Mouse (Mus musculus): ENCODE results near the gene Cmah. TPM values are rescaled to one million over a fixed set of nuclear protein-coding genes. Genes with fewer than 3 reads are reported as not detected.
"Not testable (repeated sequence)": the region's sequence is repeated elsewhere in the genome, so short reads cannot be mapped to it uniquely, and the experiment has no call there.

The Cmah gene
- total RNA-seq, 2 experiments from 2014 or later: 6.8 to 6.9 TPM

DNA sequence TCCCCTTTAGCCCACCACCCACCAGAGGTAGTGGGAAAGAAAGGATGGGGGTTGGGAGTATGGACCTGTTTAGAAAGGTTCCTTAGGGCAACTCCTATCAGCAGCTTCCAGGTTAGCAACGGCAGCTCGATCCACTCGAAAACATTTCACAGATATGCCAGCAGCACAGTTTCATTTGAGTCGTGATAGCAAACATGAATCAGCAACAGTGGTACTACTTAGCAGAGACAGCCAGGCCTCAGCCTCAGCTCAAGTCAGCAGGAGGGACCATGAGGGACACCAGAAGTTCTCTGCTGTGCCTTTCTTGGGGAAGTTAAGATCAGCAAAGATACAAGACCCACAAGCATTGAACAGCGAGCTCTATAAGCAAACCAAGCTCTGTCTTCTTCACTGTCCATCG, 13.3 kb downstream of the Cmah start:
- no peak for DNase-seq

DNA sequence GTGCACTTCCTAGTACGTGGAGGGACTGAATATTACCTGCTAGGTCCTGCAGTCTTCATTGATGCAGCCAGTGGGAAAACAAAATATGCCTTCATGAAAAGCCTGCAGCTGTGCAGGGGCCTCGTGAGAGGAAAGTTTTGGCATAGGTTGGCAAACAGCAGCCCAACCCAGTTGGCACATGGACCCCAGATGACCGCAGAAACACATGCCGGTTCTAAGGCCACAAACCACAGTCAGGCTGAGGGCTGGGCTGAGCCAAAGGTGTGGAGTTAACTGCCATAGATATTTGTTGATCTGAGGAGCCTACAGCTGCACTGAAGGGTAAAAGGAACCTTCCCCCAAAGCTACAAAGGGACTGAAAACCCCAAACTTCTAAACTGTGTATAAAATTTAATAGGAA, 14.9 kb downstream of the Cmah start:
- DNase-seq: no peak

DNA sequence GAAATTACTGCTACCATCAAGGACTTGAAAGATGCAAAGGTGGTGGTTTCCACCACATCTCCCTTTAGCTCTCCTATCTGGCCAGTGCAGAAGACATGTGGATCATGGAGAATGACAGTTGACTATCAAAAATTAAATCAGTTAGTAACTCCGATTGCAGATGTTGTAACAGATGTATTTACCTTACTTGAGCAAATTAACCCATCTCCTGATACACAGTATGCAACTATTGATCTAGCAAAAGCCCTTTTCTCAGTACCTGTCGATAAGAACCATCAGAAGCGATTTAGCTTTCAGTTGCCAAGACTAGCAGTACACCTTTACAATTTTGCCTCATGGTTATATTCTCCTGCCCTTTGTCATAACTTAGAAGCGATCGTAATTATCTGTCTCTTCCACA, 25.8 kb downstream of the Cmah start:
- DNase-seq: no peak

DNA sequence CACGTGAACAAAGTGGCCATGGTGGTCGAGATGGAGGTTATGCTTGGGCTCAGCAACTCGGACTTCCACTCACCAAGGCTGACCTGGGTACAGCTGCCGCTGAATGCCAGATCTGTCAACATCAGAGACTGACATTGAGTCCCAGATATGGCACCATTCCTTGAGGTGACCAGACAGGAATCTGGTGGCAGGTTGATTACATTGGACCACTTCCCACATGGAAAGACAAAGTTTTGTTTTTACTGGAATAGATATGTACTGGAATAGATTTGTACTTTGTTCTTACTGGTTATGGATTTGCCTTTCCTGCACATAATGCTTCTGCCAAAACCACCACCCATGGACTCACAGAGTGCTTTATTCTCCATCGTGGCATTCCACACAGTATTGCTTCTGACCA, 27.5 kb downstream of the Cmah start:
- no peak for DNase-seq

DNA sequence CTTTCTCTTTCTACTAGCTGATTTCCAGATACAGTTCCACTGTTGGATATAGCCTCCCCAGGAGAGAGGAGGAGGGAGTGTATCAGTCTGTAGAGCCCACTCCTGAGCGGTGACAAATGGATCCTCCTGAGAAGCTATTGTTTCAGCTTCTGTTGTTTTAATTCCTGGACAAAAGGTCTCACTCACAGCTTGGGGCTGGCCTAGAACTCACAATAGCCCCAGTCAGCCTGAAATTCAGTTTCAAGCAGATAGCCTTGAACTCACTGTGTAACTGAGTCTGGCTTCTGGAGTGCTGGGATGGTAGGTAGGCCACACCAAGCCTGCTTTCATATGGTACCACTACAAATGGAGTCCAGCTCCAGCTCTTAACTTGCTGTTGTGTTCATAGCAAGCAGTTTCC, 32.0 kb downstream of the Cmah start:
- no peak for DNase-seq

DNA sequence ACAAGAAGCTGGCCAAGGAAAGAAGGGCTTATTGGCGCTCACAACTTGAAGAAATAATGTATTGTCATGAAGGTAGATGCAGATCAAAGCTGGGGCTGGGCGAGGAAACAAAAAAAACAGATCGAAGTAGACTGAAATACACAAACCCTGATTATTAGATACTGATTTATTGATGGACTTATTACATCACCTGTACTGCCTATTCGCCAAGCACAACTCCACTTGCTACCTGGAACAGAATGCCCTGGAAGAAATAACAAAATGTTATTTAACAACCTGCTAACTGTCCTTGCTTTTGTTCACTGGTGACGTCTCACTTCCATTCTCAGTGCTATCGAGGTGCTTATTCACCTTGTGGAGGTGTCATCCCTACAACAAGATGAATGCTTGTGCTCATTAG, 38.0 kb downstream of the Cmah start:
- no peak for DNase-seq

DNA sequence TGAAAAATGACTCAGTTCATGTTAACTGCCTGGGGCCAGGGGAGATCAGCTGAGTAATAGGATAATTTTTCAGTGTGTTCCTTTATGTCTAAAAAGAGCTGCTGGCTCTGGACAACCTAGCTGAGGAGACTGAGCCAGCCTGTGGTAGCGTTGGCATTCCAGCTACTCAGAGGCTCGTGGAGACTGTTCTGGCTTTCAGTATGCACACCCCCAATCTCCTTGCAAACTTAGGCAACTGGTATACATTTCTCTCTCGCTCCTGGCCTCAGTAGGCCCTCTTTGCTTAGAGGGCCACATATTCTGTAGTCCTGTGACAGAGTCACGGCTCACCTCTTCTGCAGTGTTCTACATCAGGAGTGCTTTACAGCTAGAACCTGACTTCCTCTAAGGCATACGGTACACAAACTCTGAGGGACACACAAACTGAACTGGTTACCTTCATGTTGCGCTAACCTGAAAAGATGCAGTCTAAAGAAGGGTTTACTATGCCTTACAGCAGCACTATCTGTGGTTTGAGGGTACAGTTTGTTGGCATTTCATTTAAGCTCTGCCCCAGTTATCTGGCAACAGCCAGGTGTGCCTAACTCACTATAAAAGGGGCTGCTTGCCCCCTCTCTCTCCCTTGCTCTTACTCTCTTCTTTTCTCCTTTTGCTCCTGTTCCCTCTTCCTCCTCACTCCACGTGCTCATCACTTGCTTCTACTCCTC, 45.8 kb downstream of the Cmah start:
- DNase-seq: no peak

DNA sequence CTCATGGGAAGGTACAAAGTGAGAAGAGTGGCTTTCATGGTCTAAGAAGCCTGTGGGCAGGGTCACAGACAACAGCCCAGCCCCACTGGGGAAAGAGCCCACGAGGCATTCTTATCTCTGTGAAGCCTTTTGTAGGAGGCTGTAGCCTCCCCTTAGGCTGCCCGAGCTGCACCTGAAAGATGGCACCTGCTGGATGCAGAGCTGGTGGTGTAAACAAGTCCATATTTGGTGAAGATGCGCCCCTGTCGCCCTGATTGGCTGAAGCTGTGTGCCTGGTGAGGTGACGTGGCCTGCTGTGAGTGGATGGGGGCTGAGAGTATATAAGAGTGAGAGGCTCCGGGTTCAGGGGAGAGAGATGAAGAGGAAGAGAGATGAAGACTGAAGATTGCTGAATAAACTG, 47.4 kb downstream of the Cmah start:
- not testable (repeated sequence) for DNase-seq

DNA sequence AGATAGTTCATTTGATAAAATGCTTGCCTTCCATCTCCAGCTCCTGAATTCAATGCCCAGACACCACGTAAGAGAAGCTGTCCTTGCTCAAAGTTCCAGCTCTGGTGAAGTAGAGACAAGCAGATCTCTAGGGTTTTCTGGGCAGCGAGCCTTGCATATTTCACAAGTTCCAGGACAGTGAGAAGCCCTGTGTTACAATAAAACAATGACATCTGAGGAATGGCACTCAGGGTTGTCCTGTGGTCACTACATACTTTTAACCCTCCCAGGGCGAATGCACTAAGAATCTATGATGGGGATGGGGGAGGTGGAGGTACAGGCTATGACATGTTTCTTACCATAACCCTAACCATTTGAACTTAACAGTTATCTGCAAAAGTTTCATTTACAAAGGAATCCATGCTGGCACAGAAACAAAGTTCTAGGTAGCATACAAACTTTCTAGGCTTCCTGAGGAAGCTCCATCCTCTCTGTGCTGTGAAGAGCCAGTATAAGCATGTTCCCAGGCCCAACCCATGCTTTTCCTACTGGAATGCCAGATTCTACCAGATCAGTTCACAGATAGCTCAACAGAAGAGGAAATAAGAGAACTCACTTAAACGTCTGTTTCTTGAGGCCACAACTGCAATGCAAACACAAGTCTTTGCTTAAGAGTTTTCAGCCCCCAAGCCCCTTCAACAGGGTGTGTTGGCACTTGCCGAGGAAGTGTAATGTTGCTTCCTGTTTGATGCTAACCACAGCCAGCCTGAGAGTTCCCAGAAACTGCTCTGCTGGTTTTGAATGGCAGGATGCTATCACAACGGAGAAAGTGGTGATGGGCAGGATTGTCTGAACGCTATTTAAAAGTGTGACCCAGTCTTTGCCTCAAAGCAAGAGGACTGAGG, 48.4 kb downstream of the Cmah start:
- peak; percentile 6 for DNase-seq

DNA sequence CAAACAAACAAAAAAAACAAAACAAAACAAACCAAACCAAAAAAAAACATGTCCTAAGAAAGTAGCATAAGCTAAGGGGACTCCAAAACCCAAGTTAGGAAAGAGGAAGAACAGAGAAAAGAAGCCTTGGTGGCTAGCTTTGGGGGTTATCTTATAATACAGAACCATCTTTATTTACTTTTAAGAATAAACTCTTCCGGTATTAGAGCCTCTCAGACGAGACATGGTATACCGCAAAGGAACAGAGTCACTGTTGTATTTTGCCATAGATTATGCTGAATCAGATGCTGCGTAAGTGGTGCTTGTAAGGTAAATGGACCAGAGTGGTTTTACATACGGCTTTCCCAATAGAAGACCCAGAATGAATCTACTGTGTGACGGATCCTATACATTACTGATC, 53.5 kb downstream of the Cmah start:
- DNase-seq: no peak

DNA sequence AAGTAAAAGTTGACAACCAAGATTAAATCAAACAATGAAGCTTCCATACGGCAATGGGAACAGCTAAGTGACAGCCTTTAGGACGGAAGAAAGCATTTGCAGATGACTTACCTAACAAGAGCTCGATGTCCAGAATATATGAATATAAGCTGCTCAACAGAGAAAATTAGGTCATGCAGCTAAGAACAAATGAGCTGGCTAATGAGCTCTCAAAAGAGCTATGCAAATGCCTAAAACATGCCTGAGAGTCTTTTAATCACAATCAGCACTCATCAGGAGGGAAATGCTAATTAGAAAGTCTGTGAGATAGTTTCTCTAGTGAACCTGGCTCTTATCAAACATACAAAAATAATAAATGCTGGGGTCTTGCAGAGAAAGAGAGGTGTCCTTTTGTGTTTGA, 56.7 kb downstream of the Cmah start:
- DNase-seq: no peak

DNA sequence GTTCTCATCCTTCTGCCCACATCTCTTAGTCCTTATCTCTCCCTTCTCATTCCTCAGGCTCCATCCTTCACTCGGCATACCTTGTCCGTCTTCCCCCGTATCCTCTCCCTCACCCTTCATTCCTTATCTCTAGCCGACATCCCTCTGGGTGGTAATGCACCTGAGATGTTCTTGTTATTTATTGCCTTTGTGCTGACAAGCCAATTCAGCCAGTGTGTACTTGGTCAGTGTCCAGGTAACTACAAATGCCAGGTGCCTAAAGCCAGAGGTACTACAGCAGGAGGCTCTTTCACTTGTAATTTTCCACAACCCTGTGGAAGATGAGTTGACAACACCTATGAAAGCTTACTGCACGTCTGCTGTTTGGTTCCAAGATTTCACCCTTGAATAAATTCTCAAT, 64.7 kb downstream of the Cmah start:
- no peak for DNase-seq

DNA sequence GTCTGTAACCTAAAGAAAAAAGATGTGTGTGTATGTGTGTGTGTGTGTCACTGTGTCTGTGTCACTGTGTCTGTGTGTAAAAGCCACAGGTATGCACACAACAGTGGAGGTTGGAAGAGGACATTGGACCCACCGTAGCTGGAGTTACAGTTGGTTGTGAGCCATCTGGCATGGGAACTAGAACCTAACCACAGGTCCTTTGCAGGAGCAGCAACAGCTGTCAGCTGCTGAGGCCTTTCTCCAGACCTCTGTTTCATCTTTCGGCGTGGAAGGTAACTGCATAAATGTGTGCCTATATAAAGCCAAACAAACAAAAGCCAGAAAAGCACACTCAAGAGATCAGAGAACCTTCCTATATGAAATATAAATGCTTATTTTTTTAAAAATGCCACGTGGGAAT, 65.5 kb downstream of the Cmah start:
- DNase-seq: no peak

DNA sequence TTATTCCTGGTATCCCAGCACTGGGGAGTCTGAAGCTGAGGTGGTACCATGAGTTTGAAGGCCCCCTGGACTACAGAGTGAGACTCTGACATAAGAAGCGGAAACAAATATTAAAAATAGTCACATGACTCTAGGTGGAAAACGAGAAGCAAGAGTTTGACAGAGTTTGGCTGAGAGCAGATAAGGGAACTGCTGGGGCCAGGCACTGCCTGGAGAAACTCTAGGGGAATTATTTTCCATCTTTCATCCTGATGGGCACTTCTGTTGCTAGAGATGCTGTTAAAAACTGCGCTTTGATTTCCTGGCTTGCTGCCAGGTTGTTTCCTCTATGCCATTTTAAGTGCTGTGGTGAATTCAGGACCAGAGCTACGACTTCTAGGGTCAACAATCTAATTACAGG, 65.9 kb downstream of the Cmah start:
- no peak for DNase-seq

DNA sequence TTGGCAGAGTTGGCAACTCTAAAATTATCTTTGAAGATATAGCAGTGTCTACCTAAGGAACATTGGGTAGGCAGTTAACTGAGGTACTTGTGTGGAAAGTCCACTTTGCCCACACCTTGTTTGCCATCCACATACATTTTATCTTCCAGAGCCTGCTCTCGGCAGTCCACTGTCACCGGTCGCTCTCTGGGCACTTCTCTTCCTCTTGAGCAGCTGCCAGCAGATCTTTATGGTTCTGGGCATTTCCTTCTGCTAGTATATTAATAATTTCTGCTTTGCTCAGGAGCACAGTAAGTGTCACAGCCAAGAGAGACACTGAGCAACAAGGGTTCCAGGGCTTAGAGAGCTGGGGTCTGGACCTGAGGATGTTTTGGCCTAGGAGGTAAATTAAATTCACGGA, 68.6 kb downstream of the Cmah start:
- DNase-seq: no peak

DNA sequence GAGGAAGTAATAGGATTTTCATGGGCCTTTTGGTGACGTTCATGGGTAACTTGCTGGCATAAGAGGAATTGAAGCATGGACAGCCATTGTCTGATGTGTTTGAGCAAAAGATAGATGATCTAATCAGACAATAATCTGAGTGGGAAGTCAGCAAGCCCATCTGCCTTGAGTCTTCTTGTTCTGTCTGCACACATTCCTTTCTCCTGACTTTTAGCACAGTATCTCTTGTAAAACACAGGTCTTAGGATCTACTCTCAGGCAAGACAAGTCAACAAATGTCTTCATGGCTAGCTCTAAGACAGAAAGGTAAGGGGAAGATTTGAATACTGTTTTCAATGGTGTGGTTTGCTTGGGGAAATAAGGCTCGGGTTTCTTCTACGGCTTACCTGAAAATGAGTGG, 70.0 kb downstream of the Cmah start:
- DNase-seq: no peak

DNA sequence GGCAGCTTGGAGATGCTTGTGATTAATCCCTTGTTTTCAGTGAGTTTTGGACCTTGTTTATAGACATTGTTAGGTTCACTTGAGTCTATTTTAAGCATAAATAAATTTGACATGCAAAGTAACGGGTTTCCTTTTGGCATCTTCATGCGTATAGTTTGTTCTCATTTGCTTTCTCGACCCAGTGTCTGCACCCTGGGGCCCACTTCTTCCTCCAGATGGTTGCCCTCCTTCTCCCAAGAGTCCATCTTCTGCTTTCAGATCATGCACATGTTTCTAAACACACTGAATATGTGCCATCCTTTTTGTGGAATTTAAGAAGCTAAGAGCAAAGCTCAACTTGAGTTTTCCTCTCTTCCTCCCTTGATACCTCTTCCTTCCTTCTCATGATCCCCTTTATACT, 71.3 kb downstream of the Cmah start:
- no peak for DNase-seq

DNA sequence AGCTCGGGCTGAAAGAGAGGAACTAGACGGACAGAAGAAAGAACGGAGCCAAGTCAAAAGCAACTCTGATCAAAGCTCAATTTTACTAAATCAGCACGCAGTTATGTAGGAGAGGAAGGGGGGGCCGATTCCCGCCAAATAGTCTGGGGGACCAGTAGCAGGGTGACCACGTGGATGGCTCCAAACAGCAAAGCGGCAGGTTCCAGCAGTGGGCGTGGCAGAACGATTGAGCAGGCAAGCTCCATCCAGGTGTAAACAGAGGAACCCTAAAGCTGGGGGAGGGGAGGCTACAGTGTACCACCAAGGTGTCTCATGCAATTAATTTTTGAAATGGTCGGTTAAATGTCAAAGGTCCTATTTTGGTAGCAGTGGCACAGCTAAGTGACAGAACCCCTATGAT, 74.6 kb downstream of the Cmah start:
- not testable (repeated sequence) for DNase-seq

DNA sequence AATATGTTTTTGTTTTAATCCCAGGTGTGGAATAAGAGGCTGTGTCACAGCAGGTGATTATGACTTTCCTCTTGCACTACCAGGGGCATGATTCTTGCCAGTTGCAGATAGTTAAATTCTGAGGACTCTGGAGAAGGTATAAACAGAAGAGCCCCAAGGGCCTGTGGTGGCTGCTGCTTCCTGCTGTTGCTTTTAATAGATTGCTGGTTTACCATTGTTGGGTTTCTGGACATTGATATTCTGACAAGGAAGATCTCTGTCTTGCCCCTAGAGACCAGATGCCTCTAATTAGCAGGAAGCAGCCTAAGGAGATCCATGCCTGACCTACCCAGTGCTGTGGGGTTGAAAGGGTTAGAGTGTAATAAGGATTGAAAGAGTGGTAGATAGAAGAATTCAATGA, 75.8 kb downstream of the Cmah start:
- no peak for DNase-seq

DNA sequence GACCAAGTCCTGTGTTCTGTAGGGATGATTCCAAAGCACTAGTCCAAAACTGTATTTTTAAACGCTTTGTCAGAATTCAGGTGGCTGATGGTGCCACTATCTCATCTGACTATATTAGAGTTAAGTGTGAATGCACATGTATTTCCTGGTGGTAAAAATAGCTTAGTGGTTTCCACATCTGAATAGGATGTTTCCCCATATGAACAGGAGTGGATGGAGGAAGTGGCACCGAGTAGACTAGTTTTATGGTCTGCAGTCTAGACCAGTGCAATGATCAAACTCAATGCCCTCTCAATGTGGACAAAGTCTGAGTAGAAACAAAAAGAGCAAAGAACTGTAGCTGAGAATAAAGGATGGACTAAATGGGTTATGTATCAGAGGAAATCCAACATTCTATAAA, 79.6 kb downstream of the Cmah start:
- DNase-seq: no peak

DNA sequence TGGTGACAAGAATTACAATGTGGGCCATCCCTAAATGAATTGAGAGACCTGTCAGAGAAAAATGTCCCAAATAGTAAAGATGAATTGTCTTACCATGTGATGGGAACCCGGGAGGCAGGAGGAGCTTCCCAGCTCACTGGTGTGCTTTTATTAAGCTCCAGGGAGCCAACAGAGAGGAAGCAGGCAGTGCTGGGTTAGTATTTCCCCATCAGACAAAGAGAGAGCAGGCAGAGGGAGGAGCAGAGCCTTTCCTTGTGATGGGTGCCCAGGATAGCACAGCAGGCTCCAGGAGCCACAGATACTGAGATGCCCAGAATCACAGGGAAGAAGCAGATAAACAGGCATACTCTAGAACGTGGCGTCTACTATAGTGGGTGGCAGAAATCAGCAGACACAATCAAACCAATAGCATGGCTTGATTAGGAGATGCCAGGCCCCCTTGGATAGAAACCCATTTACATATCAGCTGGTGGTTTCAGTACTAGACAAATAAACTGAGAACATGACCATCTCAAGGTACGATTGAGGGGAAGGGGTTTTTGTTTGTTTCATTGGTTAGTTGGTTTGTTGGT, 87.5 kb downstream of the Cmah start:
- DNase-seq: no peak

DNA sequence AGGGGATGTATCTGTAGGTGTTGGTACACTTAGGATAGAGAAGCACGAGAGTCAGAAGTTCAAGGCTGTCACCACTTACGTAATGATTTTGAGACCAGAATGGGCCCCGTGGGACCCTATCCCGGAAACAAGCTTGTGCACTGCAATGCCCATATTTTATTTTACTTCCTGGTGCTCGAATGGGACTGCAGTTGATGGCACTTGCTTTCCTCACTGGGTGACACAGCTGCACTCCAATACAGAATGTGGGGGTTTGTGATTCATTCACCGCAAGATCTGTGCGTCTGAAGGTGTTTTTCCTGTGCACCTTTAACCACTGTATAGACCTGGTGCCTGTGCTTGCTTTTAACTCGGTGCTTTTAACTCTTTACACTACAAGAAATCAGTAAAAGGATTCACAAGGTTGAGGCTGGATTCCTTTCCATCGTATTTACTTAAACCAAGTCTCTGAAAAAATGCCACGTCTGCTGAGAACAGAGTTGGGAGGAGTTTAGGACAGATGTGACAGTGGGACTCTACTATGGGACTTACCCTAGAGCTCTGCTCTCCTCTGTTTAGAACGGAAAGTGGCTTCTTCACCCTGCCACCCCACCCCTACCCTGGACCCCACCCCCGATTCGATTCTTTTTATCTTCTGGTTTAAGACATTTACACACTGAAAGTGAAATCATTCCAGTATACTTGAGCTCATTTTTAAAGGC, 88.5 kb downstream of the Cmah start:
- peak; percentile 22 for DNase-seq

DNA sequence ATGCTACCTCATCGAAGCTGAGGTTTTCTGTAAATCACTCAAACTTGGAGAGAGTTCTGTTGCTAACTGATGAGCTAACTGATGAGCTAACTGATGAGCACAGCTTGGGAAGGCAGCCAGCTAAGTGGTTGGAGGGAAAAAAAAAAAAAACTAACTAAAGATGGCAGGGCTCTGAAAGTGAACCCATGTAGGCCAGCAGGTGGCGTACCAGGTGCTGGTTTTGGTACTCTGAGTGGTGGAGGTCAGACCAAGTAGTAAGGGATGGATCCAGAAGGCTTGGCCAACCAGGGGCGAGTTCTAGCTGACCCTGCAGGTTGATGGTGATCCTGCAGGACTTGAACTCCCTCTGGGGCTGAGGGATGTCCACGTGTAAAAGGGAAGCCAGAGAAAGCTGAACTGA, 89.2 kb downstream of the Cmah start:
- peak; percentile 52 for DNase-seq

All from adrenal gland, postnatal 10 days (tissue).